Mouse (Mus musculus): ENCODE measurements at regions not wholly inside any gene's neighbourhood (a gene's known extent, or its start where the extent isn't known, plus 50 kb on each side); places are given as distances from the start of the nearest gene placed in this dataset.

- DNase-seq, result no peak
Observed at GRCm38 (mm10) chr9:79140970-79141369, 525.6 kb downstream of the Cd109 start.

- DNase-seq, result no peak
Observed at GRCm38 (mm10) chr9:79146004-79146403, 530.7 kb downstream of the Cd109 start.

- no peak for DNase-seq
Observed at GRCm38 (mm10) chr9:79165596-79165995, 550.2 kb downstream of the Cd109 start.

GRCm38 (mm10) chr9:79173036-79173435 is 545.6 kb downstream of the Col12a1 start:
- DNase-seq, result no peak

- DNase-seq, result no peak
Observed at GRCm38 (mm10) chr9:79179954-79180353, 538.7 kb downstream of the Col12a1 start.

GRCm38 (mm10) chr9:79195420-79195819 is 523.2 kb downstream of the Col12a1 start:
- no peak for DNase-seq

GRCm38 (mm10) chr9:79201755-79202154 is 516.9 kb downstream of the Col12a1 start:
- DNase-seq, result no peak

- no peak for DNase-seq
Observed at GRCm38 (mm10) chr9:79213364-79213763, 505.3 kb downstream of the Col12a1 start.

- no peak for DNase-seq
Observed at GRCm38 (mm10) chr9:79215986-79216385, 502.6 kb downstream of the Col12a1 start.

- no peak for DNase-seq
Observed at GRCm38 (mm10) chr9:79216432-79216831, 502.2 kb downstream of the Col12a1 start.

GRCm38 (mm10) chr9:79233081-79233480 is 485.6 kb downstream of the Col12a1 start:
- no peak for DNase-seq

- no peak for DNase-seq
Observed at GRCm38 (mm10) chr9:79233751-79234150, 484.9 kb downstream of the Col12a1 start.

GRCm38 (mm10) chr9:79269646-79270213 is 448.9 kb downstream of the Col12a1 start:
- no peak for DNase-seq

GRCm38 (mm10) chr9:79270256-79270655 is 448.4 kb downstream of the Col12a1 start:
- no peak for DNase-seq

GRCm38 (mm10) chr9:79287849-79288248 is 430.8 kb downstream of the Col12a1 start:
- DNase-seq, result no peak

- no peak for DNase-seq
Observed at GRCm38 (mm10) chr9:79295306-79295705, 423.3 kb downstream of the Col12a1 start.

- no peak for DNase-seq
Observed at GRCm38 (mm10) chr9:79301580-79301979, 417.1 kb downstream of the Col12a1 start.

GRCm38 (mm10) chr9:79310591-79310990 is 408.0 kb downstream of the Col12a1 start:
- DNase-seq, result no peak

- DNase-seq, result no peak
Observed at GRCm38 (mm10) chr9:79317411-79317810, 401.2 kb downstream of the Col12a1 start.

GRCm38 (mm10) chr9:79346371-79347096 is 372.1 kb downstream of the Col12a1 start:
- DNase-seq, result no peak

GRCm38 (mm10) chr9:79392020-79392419 is 326.6 kb downstream of the Col12a1 start:
- no peak for DNase-seq

- DNase-seq, result no peak
Observed at GRCm38 (mm10) chr9:79414989-79415388, 303.6 kb downstream of the Col12a1 start.

GRCm38 (mm10) chr9:79430417-79430816 is 288.2 kb downstream of the Col12a1 start:
- DNase-seq, result no peak

- DNase-seq, result no peak
Observed at GRCm38 (mm10) chr9:79437636-79438035, 281.0 kb downstream of the Col12a1 start.

Measured in thymus, postnatal 14 days (tissue).